Mouse (Mus musculus) central nervous system, embryonic 14 days (tissue): ENCODE results near the gene Mfsd13b. TPM values are rescaled to one million over a fixed set of nuclear protein-coding genes. Genes with fewer than 3 reads are reported as not detected.

Experiments used
- polyA plus RNA-seq: library from polyadenylated mRNA; depleted of rRNA; stranded (reverse); fragments of >200 nt; gene quantifications from 2 replicates; pipeline ENCODE4 v1.2.3, GENCODE M21; 2012; rRNA removed

Mfsd13b gene
- 0.23 and 0.39 TPM in 2 replicates for polyA plus RNA-seq

GRCm38 (mm10) chr7:120982200-120982841 lies at the start of gene Mfsd13b, which contains the start of gene Cdr2:
TSS of gene Mfsd13b (plus strand) at chr7:120982509.
TSS of gene Cdr2 (minus strand) at chr7:120982312.

GRCm38 (mm10) chr7:121033856-121034652 lies 51.7 kb downstream of the Mfsd13b start, which contains the start of gene Mettl9:
TSS of gene Mettl9 (plus strand) at chr7:121034445.

Other genes starting within 250 kb of the Mfsd13b start
- gene Vwa3a, start 243.2 kb upstream of the Mfsd13b start, polyA plus RNA-seq, result 2.7 and 3.5 TPM in 2 replicates
- gene Gm5737, start 170.1 kb upstream of the Mfsd13b start, polyA plus RNA-seq, result 0.18 and 0.20 TPM in 2 replicates
- gene Eef2k, start 139.7 kb upstream of the Mfsd13b start, polyA plus RNA-seq, result 27.7 and 32.9 TPM in 2 replicates
- gene Polr3e, start 64.8 kb upstream of the Mfsd13b start, polyA plus RNA-seq, result 31.3 and 31.5 TPM in 2 replicates
- gene Cdr2, start 197 bp upstream of the Mfsd13b start, polyA plus RNA-seq, result 33.3 and 36.6 TPM in 2 replicates
- 104 and 121 TPM in 2 replicates for gene Mettl9, start 51.9 kb downstream of the Mfsd13b start, polyA plus RNA-seq
- gene Igsf6, start 92.1 kb downstream of the Mfsd13b start, polyA plus RNA-seq, result 0.41 and 0.63 TPM in 2 replicates
- 0.32 and 0.76 TPM in 2 replicates for gene Otoa, start 99.1 kb downstream of the Mfsd13b start, polyA plus RNA-seq